Mouse (Mus musculus) limb, embryonic 11.5 days (tissue): ENCODE measurements around the gene Slc25a42. TPM values are rescaled to one million over a fixed set of nuclear protein-coding genes. Genes with fewer than 3 reads are reported as not detected.
A peak's percentile ranks its signal among the peaks of the same experiment; 100 is the strongest.
"Not testable (repeated sequence)": the region's sequence is repeated elsewhere in the genome, so short reads cannot be mapped to it uniquely, and the experiment has no call there.

Experiments used
- ATAC-seq: fragments of 200-750 bp; cut with Nextera tagmentation; 2 replicates; pipeline ENCODE4 v1.8.0; 2017; ENCODE audit warnings: low read depth; ENCODE audit not compliant: insufficient number of reproducible peaks, low FRiP score, low TSS enrichment
- DNase-seq: peaks from one replicate; pipeline ENCODE4 v3.0.0-alpha.2; 2015; ENCODE audit warnings: low spot score
- H3K27ac ChIP-seq: fragments of 300-500 bp; sonication (generic); replicated peaks from 2 replicates; pipeline ENCODE4 v1.5.1; 2014; ENCODE audit warnings: low read depth, mild to moderate bottlenecking, low read length
- H3K27me3 ChIP-seq: fragments of 300-500 bp; sonication (generic); 2 replicates; pipeline ENCODE4 v1.6.1; 2014; ENCODE audit warnings: mild to moderate bottlenecking, low read length, mixed read lengths; ENCODE audit not compliant: control insufficient read depth, insufficient read depth
- H3K36me3 ChIP-seq: fragments of 300-500 bp; sonication (generic); 2 replicates; pipeline ENCODE4 v1.6.1; 2014; ENCODE audit warnings: mild to moderate bottlenecking, low read length, moderate library complexity, mixed read lengths; ENCODE audit not compliant: control insufficient read depth, insufficient read depth
- H3K4me1 ChIP-seq: fragments of 300-500 bp; sonication (generic); 2 replicates; pipeline ENCODE4 v1.6.1; 2014; ENCODE audit warnings: low read length, mixed read lengths; ENCODE audit not compliant: control insufficient read depth, insufficient read depth
- H3K4me2 ChIP-seq: fragments of 300-500 bp; sonication (generic); 2 replicates; pipeline ENCODE4 v1.6.1; 2014; ENCODE audit warnings: low read depth, mild to moderate bottlenecking, moderate library complexity; ENCODE audit not compliant: severe bottlenecking
- H3K4me3 ChIP-seq: fragments of 300-500 bp; sonication (generic); 2 replicates; pipeline ENCODE4 v1.5.1; 2014; ENCODE audit warnings: low read depth, low read length
- H3K9ac ChIP-seq: fragments of 300-500 bp; sonication (generic); 2 replicates; pipeline ENCODE4 v1.6.1; 2014; ENCODE audit warnings: mild to moderate bottlenecking, low read length
- H3K9me3 ChIP-seq: fragments of 300-500 bp; sonication (generic); 2 replicates; pipeline ENCODE4 v1.6.1; 2016; ENCODE audit warnings: low read length; ENCODE audit not compliant: control insufficient read depth
- WGBS: fragments of 180-500 bp; shearing (Covaris S2); extraction: QIAGEN DNeasy Blood & Tissue Kit; methylation state at CpG from one replicate; pipeline ENCODE4 v1.1.7; 2014; 5-methylcytosine and 5-hydroxymethylcytosine counted together
- polyA plus RNA-seq: library from polyadenylated mRNA; unstranded; fragments of >200 nt; fragmentation: Nextera tagmentation; extraction: Ambion mirVana; gene quantifications from 2 replicates; pipeline ENCODE4 v1.2.1, GENCODE M21; 2014

The Slc25a42 gene
- polyA plus RNA-seq, 1 experiment from 2014 or later: 2.4 TPM

GRCm38 (mm10) chr8:70220911-70221310 is 8.8 kb upstream of the Slc25a42 start:
- Histone ChIP-seq H3K4me2 (no peak overlapping the region), H3K9me3 (no peaks in the 10 kb centered on the region), H3K4me3 (no peak overlapping the region), H3K27me3 (no peaks in the 10 kb centered on the region), H3K4me1 (peaks cover 10% of the 10 kb centered on the region; the same call in 1 of the 2 replicates), H3K9ac (no peak overlapping the region), H3K36me3 (peaks cover 3% of the 10 kb centered on the region; the same call in 1 of the 2 replicates), H3K27ac (no peak overlapping the region)
- ATAC-seq: no peak
- 88% methylated on average over 3 of the region's 3 CpGs for WGBS
- DNase-seq: no peak

GRCm38 (mm10) chr8:70220236-70220840 is 8.2 kb upstream of the Slc25a42 start:
- DNase-seq (no peak), ATAC-seq (no peak)
- Histone ChIP-seq H3K27me3 (no peaks in the 10 kb centered on the region), H3K36me3 (peaks cover 3% of the 10 kb centered on the region; the same call in 1 of the 2 replicates), H3K9ac (no peak overlapping the region), H3K9me3 (no peaks in the 10 kb centered on the region), H3K27ac (no peak overlapping the region), H3K4me1 (peaks cover 10% of the 10 kb centered on the region; the same call in 1 of the 2 replicates), H3K4me3 (no peak overlapping the region), H3K4me2 (no peak overlapping the region)
- 75% methylated on average over 8 of the region's 8 CpGs for WGBS

GRCm38 (mm10) chr8:70219107-70219684 is 7.1 kb upstream of the Slc25a42 start:
- no peak overlapping the region for H3K27ac ChIP-seq
- no peak overlapping the region for H3K4me3 ChIP-seq
- 53% methylated on average over 5 of the region's 5 CpGs for WGBS
- H3K9ac ChIP-seq: no peak overlapping the region; the same call in 1 of the 2 replicates
- no peak overlapping the region for H3K4me2 ChIP-seq
- DNase-seq: no peak
- H3K4me1 ChIP-seq: peaks cover 10% of the 10 kb centered on the region; the same call in 1 of the 2 replicates
- no peaks in the 10 kb centered on the region for H3K36me3 ChIP-seq
- no peaks in the 10 kb centered on the region for H3K9me3 ChIP-seq
- no peaks in the 10 kb centered on the region for H3K27me3 ChIP-seq
- ATAC-seq: peak; percentile 7; the same call in 1 of the 2 replicates

- H3K27me3 ChIP-seq: no peaks in the 10 kb centered on the region
- H3K4me3 ChIP-seq: no peak overlapping the region
- no peaks in the 10 kb centered on the region for H3K36me3 ChIP-seq
- ATAC-seq: no peak
- no peak overlapping the region for H3K4me2 ChIP-seq
- H3K27ac ChIP-seq: no peak overlapping the region
- peaks cover 10% of the 10 kb centered on the region; the same call in 1 of the 2 replicates for H3K4me1 ChIP-seq
- no peaks in the 10 kb centered on the region for H3K9me3 ChIP-seq
- DNase-seq: no peak
- H3K9ac ChIP-seq: no peak overlapping the region
Measured at GRCm38 (mm10) chr8:70217441-70217840, 5.3 kb upstream of the Slc25a42 start.

GRCm38 (mm10) chr8:70216566-70216965 is 4.5 kb upstream of the Slc25a42 start:
- H3K36me3 ChIP-seq: no peaks in the 10 kb centered on the region
- H3K9me3 ChIP-seq: no peaks in the 10 kb centered on the region
- H3K27me3 ChIP-seq: no peaks in the 10 kb centered on the region
- H3K4me1 ChIP-seq: peaks cover 12% of the 10 kb centered on the region; the same call in 1 of the 2 replicates
- ATAC-seq: no peak
- no peak overlapping the region for H3K4me3 ChIP-seq
- WGBS: 88% methylated on average over 1 of the region's 1 CpGs
- DNase-seq: no peak
- H3K4me2 ChIP-seq: no peak overlapping the region
- H3K9ac ChIP-seq: no peak overlapping the region
- no peak overlapping the region for H3K27ac ChIP-seq

- H3K4me3 ChIP-seq, H3K4me2 ChIP-seq, H3K9me3 ChIP-seq, H3K9ac ChIP-seq, DNase-seq, ATAC-seq, H3K27me3 ChIP-seq, H3K27ac ChIP-seq, H3K36me3 ChIP-seq: not testable (repeated sequence)
- H3K4me1 ChIP-seq: peaks cover 12% of the 10 kb centered on the region; the same call in 1 of the 2 replicates
- 65% methylated on average over 3 of the region's 3 CpGs for WGBS
Measured at GRCm38 (mm10) chr8:70216161-70216560, 4.1 kb upstream of the Slc25a42 start.

GRCm38 (mm10) chr8:70215092-70215491 is 3.0 kb upstream of the Slc25a42 start:
- Histone ChIP-seq H3K9ac (no peak overlapping the region), H3K9me3 (no peaks in the 10 kb centered on the region), H3K4me3 (no peak overlapping the region), H3K36me3 (no peaks in the 10 kb centered on the region), H3K4me2 (no peak overlapping the region), H3K27me3 (no peaks in the 10 kb centered on the region), H3K27ac (no peak overlapping the region), H3K4me1 (peaks cover 12% of the 10 kb centered on the region; the same call in 1 of the 2 replicates)
- WGBS: 85% methylated on average over 5 of the region's 5 CpGs
- DNase-seq: no peak
- no peak for ATAC-seq

GRCm38 (mm10) chr8:70214411-70214810 is 2.3 kb upstream of the Slc25a42 start:
- Histone ChIP-seq H3K4me2 (no peak overlapping the region), H3K4me3 (no peak overlapping the region), H3K27ac (no peak overlapping the region), H3K36me3 (no peaks in the 10 kb centered on the region), H3K4me1 (peaks cover 8% of the 10 kb centered on the region; the same call in 1 of the 2 replicates), H3K27me3 (no peaks in the 10 kb centered on the region), H3K9me3 (no peaks in the 10 kb centered on the region), H3K9ac (no peak overlapping the region)
- ATAC-seq (no peak), DNase-seq (no peak)
- 77% methylated on average over 3 of the region's 3 CpGs for WGBS
